Mouse (Mus musculus): Measurements from ENCODE around the gene Gpc5. TPM values are rescaled to one million over a fixed set of nuclear protein-coding genes. Genes with fewer than 3 reads are reported as not detected.

Gpc5 gene
- total and polyA plus RNA-seq, 3 experiments: 0.14 TPM; not detected in 2

GRCm38 (mm10) chr14:115250537-115250936 is 158.5 kb downstream of the Gpc5 start:
- dilution Hi-C loops (cut with MboI; ENCODE audit: extremely low pct_ligation_motif_present, extremely low pct_unique_long_range_greater_than_20kb, low sequenced_read_pairs): no loop called here
- no peaks in the 10 kb centered on the region for H3K79me2 ChIP-seq (replicated peaks; ENCODE audit: control insufficient read depth, extremely low read depth, insufficient read depth, poor library complexity, severe bottlenecking)
- no peak for DNase-seq (ENCODE audit: extremely low read depth)
- H3K4me1 ChIP-seq (ENCODE audit: control insufficient read depth in 1 of 2, insufficient read depth in 2 of 2): peaks cover 3 to 5% of the 10 kb centered on the region in 2 experiments; a peak in 2 of 4 replicates
- no peaks in the 10 kb centered on the region for H3K27me3 ChIP-seq (replicated peaks)
- H3K9ac ChIP-seq (ENCODE audit: insufficient read depth, low read depth): no peak overlapping the region
- no peak overlapping the region for H3K27ac ChIP-seq (ENCODE audit: insufficient read depth, low read depth)
- H3K9me3 ChIP-seq (replicated peaks; ENCODE audit: low read length): no peaks in the 10 kb centered on the region
- H3K36me3 ChIP-seq (replicated peaks in 1 of 2; ENCODE audit: control insufficient read depth in 1 of 2, insufficient read depth in 1 of 2, low read length in 1 of 2): no peaks in the 10 kb centered on the region
- no peak overlapping the region for H3K4me2 ChIP-seq (ENCODE audit: insufficient read depth, low read depth, poor library complexity, severe bottlenecking)
- in situ Hi-C loops (cut with MboI; ENCODE audit: low pct_ligation_motif_present, low pct_unique_long_range_greater_than_20kb, low sequenced_read_pairs): no loop called here
- TF ChIP-seq MAFK (IDR thresholded peaks at IDR 0.05; ENCODE audit: insufficient replicate concordance, low read length) (no peak), CHD1 (IDR thresholded peaks at IDR 0.05; ENCODE audit: low read depth, low read length) (no peak), RCOR1 (conservative IDR thresholded peaks at IDR 0.05; ENCODE audit: low read depth, low read length) (no peak), SIN3A (IDR thresholded peaks at IDR 0.05; ENCODE audit: low read length) (no peak), POLR2AphosphoS2 (IDR thresholded peaks at IDR 0.05; ENCODE audit: low read depth, low read length) (no peak), RAD21 (IDR thresholded peaks at IDR 0.05; ENCODE audit: low read depth, low read length) (no peak), GABPA (IDR thresholded peaks at IDR 0.05; ENCODE audit: insufficient replicate concordance, low read depth, low read length) (no peak), SMC3 (IDR thresholded peaks at IDR 0.05; ENCODE audit: low read depth, low read length) (no peak), BHLHE40 (IDR thresholded peaks at IDR 0.05; ENCODE audit: low read depth, low read length) (no peak), ZKSCAN1 (IDR thresholded peaks at IDR 0.05; ENCODE audit: borderline replicate concordance, low read depth, low read length) (no peak), ZMIZ1 (IDR thresholded peaks at IDR 0.05; ENCODE audit: low read depth, low read length) (no peak), MXI1 (IDR thresholded peaks at IDR 0.05; ENCODE audit: low read depth, low read length) (no peak), NELFE (IDR thresholded peaks at IDR 0.05; ENCODE audit: low read depth, low read length) (no peak), CHD2 (IDR thresholded peaks at IDR 0.05; ENCODE audit: low read length) (no peak), EP300 (IDR thresholded peaks at IDR 0.05; ENCODE audit: low read length) (no peak), NRF1 (IDR thresholded peaks at IDR 0.05; ENCODE audit: low read depth, low read length) (no peak), ETS1 (conservative IDR thresholded peaks at IDR 0.05; ENCODE audit: low read depth, low read length) (no peak), IRF4 (IDR thresholded peaks at IDR 0.05; ENCODE audit: low read depth, low read length) (no peak), HCFC1 (IDR thresholded peaks at IDR 0.05; ENCODE audit: low read depth, low read length) (no peak), PAX5 (IDR thresholded peaks at IDR 0.05; ENCODE audit: low read length) (no peak)
- no peak overlapping the region for H3K4me3 ChIP-seq (replicated peaks in 1 of 3; ENCODE audit: low read depth in 2 of 3, low read length in 2 of 3, poor library complexity in 1 of 3)

GRCm38 (mm10) chr14:115251791-115252190 is 159.8 kb downstream of the Gpc5 start:
- H3K27ac ChIP-seq (ENCODE audit: insufficient read depth, low read depth): no peak overlapping the region
- no peaks in the 10 kb centered on the region for H3K27me3 ChIP-seq (replicated peaks)
- no peaks in the 10 kb centered on the region for H3K36me3 ChIP-seq (replicated peaks in 1 of 2; ENCODE audit: control insufficient read depth in 1 of 2, insufficient read depth in 1 of 2, low read length in 1 of 2)
- H3K4me1 ChIP-seq (ENCODE audit: control insufficient read depth in 1 of 2, insufficient read depth in 2 of 2): peaks cover 3 to 5% of the 10 kb centered on the region in 2 experiments; a peak in 2 of 4 replicates
- H3K9me3 ChIP-seq (replicated peaks; ENCODE audit: low read length): no peaks in the 10 kb centered on the region
- H3K4me2 ChIP-seq (ENCODE audit: insufficient read depth, low read depth, poor library complexity, severe bottlenecking): no peak overlapping the region
- H3K9ac ChIP-seq (ENCODE audit: insufficient read depth, low read depth): no peak overlapping the region
- peak; percentile 13 for DNase-seq (ENCODE audit: extremely low read depth)
- dilution Hi-C loops (cut with MboI; ENCODE audit: extremely low pct_ligation_motif_present, extremely low pct_unique_long_range_greater_than_20kb, low sequenced_read_pairs): no loop called here
- no peaks in the 10 kb centered on the region for H3K79me2 ChIP-seq (replicated peaks; ENCODE audit: control insufficient read depth, extremely low read depth, insufficient read depth, poor library complexity, severe bottlenecking)
- in situ Hi-C loops (cut with MboI; ENCODE audit: low pct_ligation_motif_present, low pct_unique_long_range_greater_than_20kb, low sequenced_read_pairs): no loop called here
- no peak overlapping the region for H3K4me3 ChIP-seq (replicated peaks in 1 of 3; ENCODE audit: low read depth in 2 of 3, low read length in 2 of 3, poor library complexity in 1 of 3)
- TF ChIP-seq TCF12 (IDR thresholded peaks at IDR 0.05; ENCODE audit: low read depth, low read length): no peak
- TF ChIP-seq JUN (IDR thresholded peaks at IDR 0.05; ENCODE audit: insufficient read depth, low read depth, low read length): no peak
- no peak for TF ChIP-seq NRF1 (IDR thresholded peaks at IDR 0.05; ENCODE audit: low read depth, low read length)
- no peak for TF ChIP-seq ETS1 (conservative IDR thresholded peaks at IDR 0.05; ENCODE audit: low read depth, low read length)
- no peak for TF ChIP-seq E2F4 (IDR thresholded peaks at IDR 0.05; ENCODE audit: insufficient replicate concordance, low read depth, low read length)
- no peak for TF ChIP-seq NELFE (IDR thresholded peaks at IDR 0.05; ENCODE audit: low read depth, low read length)
- no peak for TF ChIP-seq GABPA (IDR thresholded peaks at IDR 0.05; ENCODE audit: insufficient replicate concordance, low read depth, low read length)
- no peak for TF ChIP-seq IRF4 (IDR thresholded peaks at IDR 0.05; ENCODE audit: low read depth, low read length)
- TF ChIP-seq PAX5 (IDR thresholded peaks at IDR 0.05; ENCODE audit: low read length): no peak
- no peak for TF ChIP-seq JUND (conservative IDR thresholded peaks at IDR 0.05; ENCODE audit: low read depth, low read length)
- no peak for TF ChIP-seq UBTF (IDR thresholded peaks at IDR 0.05; ENCODE audit: low read depth, low read length)
- TF ChIP-seq MAFK (IDR thresholded peaks at IDR 0.05; ENCODE audit: insufficient replicate concordance, low read length): no peak
- no peak for TF ChIP-seq ZMIZ1 (IDR thresholded peaks at IDR 0.05; ENCODE audit: low read depth, low read length)
- TF ChIP-seq MXI1 (IDR thresholded peaks at IDR 0.05; ENCODE audit: low read depth, low read length): no peak
- no peak for TF ChIP-seq ZKSCAN1 (IDR thresholded peaks at IDR 0.05; ENCODE audit: borderline replicate concordance, low read depth, low read length)
- TF ChIP-seq RCOR1 (conservative IDR thresholded peaks at IDR 0.05; ENCODE audit: low read depth, low read length): no peak
- TF ChIP-seq ELF1 (IDR thresholded peaks at IDR 0.05; ENCODE audit: low read depth, low read length): no peak
- TF ChIP-seq POLR2A (IDR thresholded peaks at IDR 0.05; ENCODE audit: low read depth, low read length): no peak
- TF ChIP-seq ZC3H11A (IDR thresholded peaks at IDR 0.05; ENCODE audit: low read depth, low read length): no peak

Measured in CH12.LX (cell line).